Mouse (Mus musculus) cerebellum, adult 9-10 months (tissue): ENCODE measurements around the gene Acvr2a.

Source experiments
- DNase-seq: peaks from one replicate; pipeline ENCODE4 v3.0.0; 2022

Gene Acvr2a

DNA sequence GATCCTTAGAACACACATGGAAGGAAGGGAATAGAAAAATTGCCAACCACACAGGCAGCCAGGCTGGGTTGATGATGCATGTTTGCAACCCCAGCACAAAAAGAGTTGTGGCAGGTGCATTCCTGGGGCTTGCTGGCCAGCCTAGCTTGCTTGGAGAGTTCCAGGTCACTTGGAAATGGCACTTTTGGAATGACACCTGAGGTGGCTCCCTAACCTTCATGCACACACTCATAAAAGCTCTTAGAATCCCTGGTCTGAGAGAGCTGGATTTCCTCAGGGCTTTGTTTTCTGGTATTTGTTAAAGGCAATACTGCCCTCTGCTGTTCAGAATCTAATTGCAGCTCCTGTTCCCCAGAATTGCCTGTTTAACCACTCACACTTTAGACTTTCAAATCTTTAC lies 72.0 kb downstream of the Acvr2a start:
- DNase-seq = peak; percentile 82

- no peak for DNase-seq
Observed at GRCm38 (mm10) chr2:48895186-48895585, 81.3 kb downstream of the Acvr2a start.

- DNase-seq = peak; percentile 51
Observed at GRCm38 (mm10) chr2:48908866-48909265, 95.0 kb downstream of the Acvr2a start.

- peak; percentile 11 for DNase-seq
Observed at GRCm38 (mm10) chr2:48914185-48914584, 100.3 kb downstream of the Acvr2a start.

DNA sequence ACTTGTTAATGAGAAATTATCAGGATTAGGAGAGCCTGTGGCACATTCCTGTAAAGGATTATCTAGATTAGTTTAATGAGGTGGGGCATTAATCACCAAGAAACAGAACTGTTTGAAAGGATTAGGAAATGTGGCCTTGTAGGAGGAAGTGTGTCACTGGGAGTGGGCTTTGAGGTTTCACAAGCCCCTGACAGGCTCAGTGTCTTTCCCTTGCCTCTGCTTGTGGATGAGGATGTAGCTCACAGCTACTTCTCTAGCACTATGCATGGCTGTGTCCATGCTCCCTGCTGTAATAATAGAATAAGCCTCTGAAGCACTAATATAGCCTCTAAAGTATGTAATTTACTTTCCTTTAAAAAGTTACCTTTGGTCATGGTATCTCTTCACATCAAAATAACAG lies 101.9 kb downstream of the Acvr2a start:
- no peak for DNase-seq

DNA sequence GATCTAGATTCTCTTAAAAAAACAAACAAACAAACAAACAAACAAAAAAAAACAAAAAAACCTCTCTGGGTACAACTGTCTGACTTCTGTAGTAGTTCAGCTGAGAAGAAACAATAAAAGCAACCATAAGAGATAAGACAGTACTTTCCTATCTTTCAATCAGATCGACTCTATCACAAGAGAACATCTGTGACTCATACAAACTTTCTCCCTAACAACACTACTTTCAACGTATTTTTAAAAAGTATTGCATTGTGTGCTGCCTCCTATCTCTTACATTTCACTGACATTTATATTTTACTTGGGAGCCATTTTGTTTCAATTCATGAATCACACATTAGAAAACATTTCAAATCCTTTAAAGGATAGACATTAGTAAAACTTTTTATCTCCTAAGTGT lies 121.1 kb downstream of the Acvr2a start:
- no peak for DNase-seq

DNA sequence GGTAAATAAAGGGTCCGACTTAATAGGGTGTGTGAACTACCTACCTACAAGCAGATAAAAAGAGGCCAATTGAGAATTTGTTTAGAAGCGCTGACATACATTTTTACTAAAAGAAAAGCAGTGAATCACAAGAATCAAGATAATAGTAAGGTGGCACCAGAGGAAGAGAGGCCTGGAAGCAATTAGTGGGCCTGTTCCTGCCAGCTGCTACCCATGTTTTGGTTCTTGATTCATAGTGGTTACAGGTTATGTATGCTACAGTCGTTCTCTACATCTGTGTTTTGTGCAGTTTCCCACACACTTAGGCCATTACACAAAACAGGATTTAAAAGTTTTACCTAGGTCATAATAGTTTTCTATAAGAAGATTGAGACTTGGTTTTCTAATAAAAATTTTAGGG lies 133.9 kb downstream of the Acvr2a start:
- DNase-seq = peak; percentile 16

GRCm38 (mm10) chr2:48948841-48949584 lies 135.1 kb downstream of the Acvr2a start, which contains the start of gene Mbd5:
Gene Mbd5 (plus strand): TSS chr2:48949508.
- peak; percentile 99 for DNase-seq

GRCm38 (mm10) chr2:48949743-48950251 lies 135.9 kb downstream of the Acvr2a start:
- DNase-seq = peak; percentile 75

DNA sequence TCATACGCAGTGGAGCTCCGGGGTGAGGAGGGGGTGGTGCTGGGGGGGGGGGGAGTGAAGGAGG lies 136.2 kb downstream of the Acvr2a start, which contains the start of gene Orc4:
TSS of gene Orc4 (minus strand) at position 26 of the 64 bp plus-strand sequence.
- DNase-seq = no peak

- peak; percentile 48 for DNase-seq
Observed at GRCm38 (mm10) chr2:48950316-48950880, 136.5 kb downstream of the Acvr2a start.
